Mouse (Mus musculus): ENCODE results near the gene Papln.

DNA sequence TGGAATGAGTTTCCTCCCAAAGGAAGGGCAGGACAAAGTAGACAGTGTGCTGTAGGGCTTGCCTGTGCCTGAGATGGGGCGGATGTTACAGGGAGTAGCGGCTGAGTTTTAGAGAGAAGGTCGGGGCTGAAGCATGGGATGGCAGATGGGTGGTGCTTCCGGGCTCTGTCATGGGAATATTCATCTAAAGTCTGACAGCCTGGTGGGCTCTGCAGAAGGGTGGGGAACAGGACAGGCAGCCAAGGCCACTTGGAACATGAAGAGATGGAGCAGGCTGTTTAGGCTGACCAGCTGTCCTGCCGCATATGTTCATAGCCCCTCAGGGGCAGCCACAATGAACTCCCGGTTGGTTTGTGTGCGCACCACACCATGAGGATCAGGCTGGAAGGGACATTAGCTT, 17.8 kb downstream of the Papln start:
- TF ChIP-seq CHD2 (IDR thresholded peaks at IDR 0.05; ENCODE audit: low read depth, low read length) (no peak), ZC3H11A (IDR thresholded peaks at IDR 0.05; ENCODE audit: borderline replicate concordance, low read depth, low read length) (no peak)

Measured in ES-E14 (cell line).